ENCODE assay signal across 8 mouse cellular contexts in genomic region chr9:62341123-62341486, GRCm38 (mm10). TPM values are rescaled to one million over a fixed set of nuclear protein-coding genes. Genes with fewer than 3 reads are reported as not detected.
DNase-seq lines count a peak whose midpoint lies in the region; ATAC-seq and TF ChIP-seq lines count a peak whose summit lies in the region.

Gene Anp32a, plus strand, starts transcription at chr9:62341293.

- ATAC-seq in embryonic facial prominence, embryonic 15.5 days (ENCODE audit: insufficient number of reproducible peaks, low FRiP score, low TSS enrichment, low read depth), result peak; percentile 91
- peak; percentile 89 for ATAC-seq in kidney, embryonic 14.5 days (ENCODE audit: low FRiP score, low TSS enrichment)
- peak; percentile 92 for ATAC-seq in limb, embryonic 15.5 days (ENCODE audit: insufficient number of reproducible peaks, low FRiP score, low TSS enrichment, low read depth)

- under 1% methylated on average over 34 of the region's 34 CpGs for WGBS in bone marrow, adult 2 months
- WGBS in embryonic facial prominence, embryonic 15.5 days, result under 1% methylated on average over 34 of the region's 34 CpGs
- WGBS in kidney, embryonic 14.5 days, result 0% methylated on average over 32 of the region's 34 CpGs
- 0% methylated on average over 34 of the region's 34 CpGs for WGBS in limb, embryonic 15.5 days

- TF ChIP-seq POLR2A in bone marrow, adult 2 months (IDR thresholded peaks at IDR 0.05; ENCODE audit: borderline replicate concordance, control insufficient read depth, low read depth, low read length), result peak; percentile 75; the same call in 1 of the 2 replicates

- H3K36me3 ChIP-seq in embryonic facial prominence, embryonic 15.5 days, result no peaks in the 10 kb centered on the region
- no peaks in the 10 kb centered on the region for H3K36me3 ChIP-seq in kidney, embryonic 14.5 days (ENCODE audit: control insufficient read depth, insufficient read depth, low read length)
- H3K36me3 ChIP-seq in limb, embryonic 15.5 days, result no peaks in the 10 kb centered on the region

- peak within 1 kb of the TSS; percentile 73 for H3K4me2 ChIP-seq in embryonic facial prominence, embryonic 15.5 days (replicated peaks)
- H3K4me2 ChIP-seq in kidney, embryonic 14.5 days (replicated peaks; ENCODE audit: low read depth, low read length), result peak within 1 kb of the TSS; percentile 63
- H3K4me2 ChIP-seq in limb, embryonic 15.5 days, result peak within 1 kb of the TSS; percentile 87

- H3K9me3 ChIP-seq in embryonic facial prominence, embryonic 15.5 days (replicated peaks), result no peaks in the 10 kb centered on the region
- H3K9me3 ChIP-seq in kidney, embryonic 14.5 days (ENCODE audit: control insufficient read depth, low read length), result no peaks in the 10 kb centered on the region
- H3K9me3 ChIP-seq in limb, embryonic 15.5 days, result no peaks in the 10 kb centered on the region

- TF ChIP-seq CTCF in bone marrow, adult 2 months (IDR thresholded peaks at IDR 0.05; ENCODE audit: control insufficient read depth, insufficient read depth, low read length), result no peak

- peak within 1 kb of the TSS; percentile 92 for H3K9ac ChIP-seq in embryonic facial prominence, embryonic 15.5 days
- peak within 1 kb of the TSS; percentile 99 for H3K9ac ChIP-seq in kidney, embryonic 14.5 days (ENCODE audit: low read depth, low read length)
- peak within 1 kb of the TSS; percentile 90 for H3K9ac ChIP-seq in limb, embryonic 15.5 days

- peak; percentile 95 for DNase-seq in 416B (ENCODE audit: low read depth)
- DNase-seq in heart, adult 8-10 months (ENCODE audit: low spot score), result peak; percentile 98
- peak; percentile 89 to 91 for DNase-seq in monocyte, adult 2 months (ENCODE audit: low read depth in 1 of 2, low spot score in 2 of 2)
- DNase-seq in spleen, postnatal 36 days (ENCODE audit: low spot score in 2 of 2), result peak; percentile 99

- no peaks in the 10 kb centered on the region for H3K27me3 ChIP-seq in embryonic facial prominence, embryonic 15.5 days
- no peaks in the 10 kb centered on the region for H3K27me3 ChIP-seq in kidney, embryonic 14.5 days (ENCODE audit: control insufficient read depth, insufficient read depth, low read length)
- no peaks in the 10 kb centered on the region for H3K27me3 ChIP-seq in limb, embryonic 15.5 days

- peak within 1 kb of the TSS; percentile 98 for H3K4me3 ChIP-seq in bone marrow, adult 2 months (replicated peaks; ENCODE audit: control insufficient read depth, low read depth, low read length)
- peak within 1 kb of the TSS; percentile 70 for H3K4me3 ChIP-seq in embryonic facial prominence, embryonic 15.5 days (replicated peaks)
- peak within 1 kb of the TSS; percentile 81 for H3K4me3 ChIP-seq in kidney, embryonic 14.5 days (ENCODE audit: low read length)
- H3K4me3 ChIP-seq in limb, embryonic 15.5 days, result peak within 1 kb of the TSS; percentile 82

- H3K27ac ChIP-seq in bone marrow, adult 2 months (ENCODE audit: control insufficient read depth, insufficient read depth, low read depth, low read length, poor library complexity), result peak within 1 kb of the TSS; percentile 94
- H3K27ac ChIP-seq in embryonic facial prominence, embryonic 15.5 days (replicated peaks), result peak within 1 kb of the TSS; percentile 99
- H3K27ac ChIP-seq in kidney, embryonic 14.5 days (ENCODE audit: low read depth, low read length), result peak within 1 kb of the TSS; percentile 100
- H3K27ac ChIP-seq in limb, embryonic 15.5 days, result peak within 1 kb of the TSS; percentile 99

- no peaks in the 10 kb centered on the region; the same call in 1 of the 2 replicates for H3K4me1 ChIP-seq in bone marrow, adult 2 months (ENCODE audit: control insufficient read depth, insufficient read depth, low read length)
- H3K4me1 ChIP-seq in embryonic facial prominence, embryonic 15.5 days, result peaks cover 22% of the 10 kb centered on the region
- H3K4me1 ChIP-seq in kidney, embryonic 14.5 days (ENCODE audit: control insufficient read depth, insufficient read depth, low read length), result peaks cover 13% of the 10 kb centered on the region
- H3K4me1 ChIP-seq in limb, embryonic 15.5 days, result peaks cover 21% of the 10 kb centered on the region

RNA-seq across cellular contexts. Expression of gene Anp32a, which starts in this region (rescaled TPM):
- 781 and 1,032 TPM in 2 replicates for polyA plus RNA-seq in bone marrow, adult 2 months (2011; ENCODE audit: insufficient read depth, insufficient read length, low replicate concordance, missing spikeins)
- polyA plus RNA-seq in embryonic facial prominence, embryonic 15.5 days (2015; fragmentation: Nextera tagmentation; extraction: Ambion mirVana), result 185 and 200 TPM in 2 replicates
- 100 to 1,000 TPM; 196 to 226 (median 214) TPM for total RNA-seq in heart, adult 8-10 months (2022)
- polyA plus RNA-seq in kidney, embryonic 14.5 days (2014; fragmentation: Nextera tagmentation; extraction: Ambion mirVana), result 155 and 214 TPM in 2 replicates
- 161 and 166 TPM in 2 replicates for polyA plus RNA-seq in limb, embryonic 15.5 days (2015; fragmentation: Nextera tagmentation; extraction: Ambion mirVana)

Comparison
In these comparisons a context has a peak if more than half of its experiments do, and no peak if none do; other contexts are left out.
1. Peak in every context shown above with its lines: DNase-seq, ATAC-seq, H3K4me3 ChIP-seq and H3K27ac ChIP-seq.